Mouse (Mus musculus): Measurements from ENCODE around the gene Sh3kbp1.

The Sh3kbp1 gene

DNA sequence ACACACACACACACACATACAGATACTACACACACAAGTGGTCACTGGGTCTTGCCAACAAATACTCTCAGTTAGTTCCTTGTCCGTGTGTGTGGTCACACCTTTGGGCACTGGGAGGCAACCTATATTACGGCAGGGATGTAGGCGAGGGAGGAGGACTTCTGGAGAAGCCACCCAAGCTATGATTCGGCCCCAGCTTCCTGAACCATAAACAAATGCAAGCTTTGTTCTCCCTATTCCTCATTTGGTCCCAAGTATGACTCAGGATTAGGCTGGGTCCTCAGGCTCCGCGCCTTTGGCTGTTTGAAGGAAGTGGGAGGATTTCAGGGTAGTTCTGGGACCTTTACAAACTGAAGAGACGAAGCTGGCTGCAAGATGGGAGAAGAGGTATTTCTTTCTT is 213.2 kb downstream of the Sh3kbp1 start:
- DNase-seq, result no peak

DNA sequence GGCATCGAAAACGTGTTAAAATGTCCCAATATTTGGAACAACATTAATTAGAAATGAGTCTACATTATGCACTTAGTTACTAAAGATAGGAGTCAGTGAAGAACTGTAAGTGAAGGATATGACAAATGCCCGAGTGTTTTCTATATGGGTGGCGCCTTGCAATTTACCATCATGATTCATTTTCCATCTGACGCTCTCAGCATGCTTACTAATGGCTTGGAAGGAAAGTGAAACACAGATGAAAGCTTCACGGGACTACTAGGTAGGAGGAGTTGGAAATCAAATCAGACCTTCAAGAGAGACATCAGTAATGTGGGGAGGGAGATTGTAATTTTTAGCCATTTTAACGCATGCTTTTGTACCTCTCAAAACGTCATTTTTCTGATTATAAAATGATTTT is 223.7 kb downstream of the Sh3kbp1 start:
- no peak for DNase-seq

DNA sequence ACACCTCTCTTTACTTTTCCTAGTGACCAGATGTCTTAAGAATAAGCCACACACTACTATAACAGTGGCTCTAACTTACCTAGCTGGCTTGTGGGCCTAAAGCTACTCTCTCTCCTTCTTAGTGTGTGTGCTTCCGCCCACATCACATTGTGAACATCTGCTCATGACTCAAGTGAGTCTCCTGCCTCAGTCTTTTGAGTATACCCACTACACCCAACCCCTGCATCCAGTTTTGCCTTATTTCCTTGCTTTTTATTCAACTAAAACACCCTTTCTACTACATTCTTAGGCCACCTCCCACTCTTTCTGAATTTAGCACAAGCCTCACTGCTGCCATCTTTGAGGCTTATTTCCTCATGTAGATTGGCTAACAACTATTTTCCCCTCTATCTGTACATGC is 229.8 kb downstream of the Sh3kbp1 start:
- DNase-seq, result no peak

DNA sequence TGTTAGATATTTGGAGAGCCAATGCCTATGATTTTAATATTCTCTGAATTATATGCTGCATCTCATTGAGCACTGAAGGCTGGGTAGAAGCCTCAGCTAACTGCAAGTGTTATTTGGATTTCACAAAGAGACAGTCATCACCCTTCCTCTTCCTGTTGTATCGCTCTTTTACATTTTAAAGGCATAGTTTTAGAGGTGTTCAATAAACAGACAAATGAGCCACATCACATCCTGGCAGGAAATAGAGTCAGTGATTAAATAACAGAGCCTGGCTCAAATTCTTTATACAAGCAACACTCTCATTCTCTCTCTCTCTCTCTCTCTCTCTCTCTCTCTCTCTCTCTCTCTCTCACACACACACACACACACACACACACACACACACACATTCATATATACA is 231.1 kb downstream of the Sh3kbp1 start:
- no peak for DNase-seq

DNA sequence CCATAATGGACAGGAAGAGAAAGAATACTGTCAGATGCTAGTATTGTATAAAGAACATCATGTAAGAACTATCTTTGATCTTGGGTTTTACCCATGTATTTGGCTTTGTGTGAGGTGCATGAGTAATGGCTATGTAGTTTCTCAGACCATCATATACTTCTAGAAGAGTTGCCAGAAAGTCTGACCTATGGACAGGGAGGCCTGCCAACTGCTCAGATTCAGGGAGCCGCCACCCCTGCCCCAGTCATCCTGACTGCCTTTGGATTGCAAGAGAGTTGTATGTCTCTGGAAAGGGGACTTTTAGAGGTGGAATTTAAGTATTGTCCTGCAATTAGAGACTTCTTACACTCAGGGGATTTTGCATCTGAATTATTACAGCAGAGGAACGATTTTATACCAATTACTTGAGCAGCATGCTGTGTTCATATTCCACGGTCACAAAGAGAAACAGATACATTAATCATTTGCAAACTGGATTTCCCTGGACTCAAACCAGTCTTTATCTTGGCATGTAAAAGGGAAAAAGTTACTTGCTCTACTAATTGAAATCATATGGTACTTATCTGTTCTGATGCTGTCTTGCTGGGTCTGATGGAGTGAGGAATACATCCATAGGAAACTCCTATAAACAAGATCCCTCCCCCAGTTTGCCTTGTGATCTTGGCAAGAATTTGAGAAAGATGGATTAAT is 233.9 kb downstream of the Sh3kbp1 start:
- no peak for DNase-seq

DNA sequence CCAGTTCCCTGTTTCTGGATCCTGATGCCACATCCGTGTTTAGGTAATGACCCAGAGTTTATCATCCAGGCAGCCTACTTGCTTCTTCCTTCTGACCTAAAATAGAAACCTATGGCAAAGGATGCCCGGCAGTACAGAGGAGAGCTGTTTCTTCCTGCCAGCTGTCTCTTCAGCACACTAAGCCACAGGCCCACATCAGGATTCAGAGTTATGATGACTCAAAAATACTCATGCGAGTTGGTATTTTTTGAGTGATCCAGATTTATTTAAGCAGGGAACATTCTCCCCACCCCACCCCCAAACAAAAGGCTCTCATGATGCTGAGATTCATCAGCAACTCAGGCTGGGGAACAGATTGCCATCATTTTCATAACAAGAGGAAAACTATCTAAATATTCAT is 240.6 kb downstream of the Sh3kbp1 start:
- DNase-seq, result no peak

DNA sequence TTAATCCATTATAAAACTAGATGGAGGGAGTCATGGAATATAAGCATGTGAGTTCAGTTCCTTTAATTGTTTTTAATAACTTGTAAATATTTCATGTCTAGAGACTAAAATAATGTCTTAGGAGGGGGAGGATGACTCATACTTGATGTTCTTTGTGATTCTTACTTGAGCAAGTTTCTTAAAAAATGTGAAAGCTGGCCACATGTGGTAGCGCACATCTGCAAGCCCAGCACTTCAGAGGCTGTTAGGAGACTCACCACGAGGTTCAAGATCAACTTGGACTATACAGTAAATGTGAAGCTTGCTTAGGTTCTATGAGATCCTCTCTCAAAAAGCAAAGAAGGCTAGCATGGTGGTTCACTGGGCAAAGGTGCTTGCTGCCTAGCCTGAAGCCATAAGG is 245.4 kb downstream of the Sh3kbp1 start:
- DNase-seq, result no peak

DNA sequence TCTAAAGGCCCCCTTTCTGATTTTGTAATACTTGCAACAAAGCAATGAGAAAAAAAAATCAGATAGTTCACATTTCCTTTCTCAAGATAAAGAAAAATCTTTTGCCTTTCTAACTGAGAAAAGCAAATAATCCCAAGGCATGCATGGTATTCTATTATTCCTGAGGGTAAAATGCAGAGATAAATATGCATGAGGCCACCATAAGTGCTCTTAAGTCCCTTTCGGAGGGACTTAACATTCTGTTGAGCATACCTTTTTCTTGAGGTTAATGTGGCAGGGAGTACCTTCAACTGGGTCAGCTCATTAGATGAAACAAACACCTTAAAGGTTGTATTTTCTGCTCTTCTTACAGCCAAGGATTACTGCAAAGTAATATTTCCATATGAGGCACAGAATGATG is 250.7 kb downstream of the Sh3kbp1 start:
- no peak for DNase-seq

DNA sequence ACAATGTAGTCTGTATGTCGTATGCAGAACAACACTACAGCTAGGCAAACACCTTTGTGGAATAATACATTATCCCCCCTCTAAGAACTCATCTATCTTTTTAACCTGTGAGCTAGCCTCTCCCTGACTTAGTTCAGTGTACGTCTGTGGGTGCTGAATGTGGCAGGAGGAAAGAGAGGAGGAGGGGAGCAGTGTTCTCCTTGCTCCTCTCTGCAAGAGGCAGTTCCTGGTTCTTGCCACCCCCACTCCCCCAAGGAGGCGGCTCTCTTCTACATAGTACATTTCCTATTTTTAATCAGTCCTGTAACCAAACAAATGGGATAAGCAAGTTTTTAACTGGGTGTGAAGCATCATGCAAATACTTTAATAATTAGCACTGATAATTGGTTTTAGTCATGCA is 252.4 kb downstream of the Sh3kbp1 start:
- DNase-seq, result no peak

DNA sequence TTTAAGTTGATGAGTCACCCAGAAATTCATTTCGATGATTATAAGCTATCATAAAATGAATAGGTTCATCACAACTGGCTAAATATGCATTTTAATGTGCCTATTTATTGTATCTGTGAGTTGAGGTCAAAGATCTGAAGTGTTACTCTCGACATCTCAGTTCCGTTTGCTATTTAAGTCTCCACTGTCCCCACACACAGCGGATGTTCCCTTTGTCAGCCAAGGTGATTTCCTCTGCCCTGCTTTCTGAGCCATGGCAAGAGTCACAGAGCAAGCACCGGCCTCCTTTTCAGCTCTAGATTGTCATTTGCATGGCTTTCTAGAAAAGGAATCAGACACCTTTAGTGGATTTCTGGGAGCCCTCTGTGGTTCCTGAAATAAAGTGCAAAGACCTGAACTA is 254.5 kb downstream of the Sh3kbp1 start:
- no peak for DNase-seq

DNA sequence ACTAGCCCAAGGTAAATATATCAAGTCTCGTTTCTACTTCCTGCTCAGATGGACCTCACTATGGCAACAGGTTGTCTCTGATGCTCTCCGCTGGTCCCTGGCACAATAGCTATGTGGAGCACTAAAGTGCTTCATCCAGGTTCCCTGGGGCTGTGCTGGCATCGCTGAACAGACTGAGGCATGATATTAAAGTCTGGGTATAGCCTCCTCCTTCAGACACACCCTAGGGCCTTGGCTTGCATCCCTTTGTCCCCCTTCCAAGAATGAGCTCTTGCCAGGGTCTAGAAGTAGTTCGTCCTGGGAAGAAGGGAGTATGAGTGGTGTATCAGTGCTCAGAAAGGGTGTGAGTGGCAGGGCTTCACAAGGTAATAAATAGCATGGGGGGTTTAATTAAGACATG is 269.5 kb downstream of the Sh3kbp1 start:
- DNase-seq, result no peak

DNA sequence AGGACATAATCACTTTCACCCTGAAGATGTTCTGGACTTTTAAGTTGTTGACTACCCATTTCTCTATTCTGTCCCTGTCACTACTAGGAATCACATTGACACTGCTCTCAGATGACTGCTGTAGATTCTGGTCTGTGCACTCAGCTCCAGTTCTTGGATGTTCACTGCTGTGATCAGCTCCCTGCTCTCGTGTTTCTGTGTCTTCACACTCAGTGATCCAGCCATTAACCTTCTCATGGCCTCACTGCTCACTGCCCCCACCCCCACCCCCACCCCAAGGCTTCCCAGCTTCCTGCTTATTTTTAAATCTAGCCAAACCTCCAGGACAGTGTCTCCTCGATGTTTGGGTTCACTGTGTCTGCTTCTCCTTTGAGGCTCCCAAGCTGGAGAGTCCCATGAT is 271.0 kb downstream of the Sh3kbp1 start:
- DNase-seq, result no peak

DNA sequence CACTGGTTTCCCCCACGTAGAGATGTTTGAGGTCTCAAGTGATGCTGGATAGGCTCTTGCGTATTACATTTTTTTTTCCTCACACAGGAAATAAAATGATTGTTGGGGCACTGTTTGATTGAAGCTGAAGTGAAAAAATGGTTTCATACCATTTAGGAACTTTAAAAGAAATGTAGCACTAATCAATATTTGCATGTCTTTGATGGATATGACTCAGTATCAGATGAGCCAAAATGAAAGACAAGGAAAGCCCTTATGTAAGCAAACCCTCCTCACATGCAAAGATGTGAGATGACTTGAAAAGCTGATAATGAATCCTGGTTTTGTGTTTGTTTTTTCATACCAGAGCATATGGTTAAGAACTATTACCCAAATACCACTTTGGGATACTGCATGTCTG is 272.0 kb downstream of the Sh3kbp1 start:
- DNase-seq, result no peak

DNA sequence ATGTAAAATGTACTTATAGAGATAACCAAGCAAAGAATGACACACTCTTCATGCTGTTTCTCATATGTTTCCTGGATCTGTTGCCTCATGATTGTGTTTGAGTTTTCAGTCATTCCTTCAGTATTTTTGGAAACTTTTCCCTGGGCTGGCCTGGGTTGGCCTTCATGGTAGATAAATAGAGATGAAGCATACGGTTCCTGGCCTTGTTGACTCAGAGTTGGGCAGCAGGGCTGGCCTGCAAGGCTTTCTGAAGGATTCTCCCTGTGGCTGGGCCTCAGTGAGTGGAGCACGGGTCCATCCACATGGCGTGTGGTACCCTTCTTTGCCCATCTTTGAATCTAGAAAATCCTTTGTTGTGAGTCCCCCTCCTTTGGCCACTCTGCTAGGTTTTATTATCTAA is 276.3 kb downstream of the Sh3kbp1 start:
- DNase-seq, result no peak

DNA sequence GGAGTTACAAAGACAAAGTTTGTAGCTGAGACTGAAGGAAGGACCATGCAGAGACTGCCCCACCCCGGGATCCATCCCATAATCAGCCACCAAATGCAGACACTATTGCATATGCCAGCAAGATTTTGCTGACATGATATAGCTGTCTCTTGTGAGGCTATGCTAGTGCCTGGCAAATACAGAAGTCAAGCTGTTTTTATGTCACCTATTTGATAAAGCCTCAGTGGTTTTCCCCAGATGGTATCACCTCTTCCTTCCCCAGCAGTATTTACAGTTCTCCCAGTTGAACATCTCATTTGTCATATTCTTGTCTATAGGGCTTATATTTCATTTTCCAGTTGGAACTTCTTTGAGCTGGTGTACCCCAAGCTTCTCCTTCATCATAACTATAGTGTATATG is 280.6 kb downstream of the Sh3kbp1 start:
- DNase-seq, result no peak

DNA sequence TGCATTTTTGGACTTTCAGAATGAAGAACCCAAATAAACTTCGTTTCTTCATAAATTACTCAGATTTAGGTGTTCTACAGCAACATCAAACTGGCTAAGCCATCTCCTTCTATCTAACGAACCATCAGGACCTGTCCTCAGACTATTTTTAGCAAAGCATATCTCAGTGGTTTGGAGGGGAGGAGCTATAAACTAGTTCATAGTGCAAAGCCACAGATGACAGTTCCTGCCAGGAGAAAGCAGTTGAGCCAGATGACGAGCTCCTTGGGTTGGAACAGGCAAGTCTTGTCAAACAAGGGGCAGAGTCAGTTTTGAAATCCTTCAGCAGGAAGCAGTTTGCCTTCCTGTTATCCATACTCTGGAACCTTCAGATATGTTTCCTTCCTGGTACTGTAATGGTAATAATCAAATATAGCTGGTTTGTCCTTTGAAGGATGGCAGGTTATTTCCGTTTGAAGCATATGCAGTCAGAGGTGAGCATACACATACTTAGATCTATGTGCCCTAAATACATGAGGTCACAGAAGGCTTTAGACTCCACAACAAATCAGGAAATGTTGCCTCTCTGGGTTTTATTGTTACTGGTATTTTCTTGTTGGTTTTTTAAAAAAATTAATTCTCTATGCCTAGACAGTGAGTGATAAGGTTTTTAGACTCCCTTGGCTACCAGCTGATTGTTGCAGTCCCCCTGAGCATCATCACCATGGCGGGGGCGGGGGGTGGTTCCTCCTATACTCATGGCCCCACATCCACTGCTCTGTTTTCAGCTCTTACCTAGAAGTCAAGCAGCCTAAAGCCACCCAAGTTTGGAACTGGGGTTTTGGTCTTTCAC is 282.6 kb downstream of the Sh3kbp1 start:
- no peak for DNase-seq

DNA sequence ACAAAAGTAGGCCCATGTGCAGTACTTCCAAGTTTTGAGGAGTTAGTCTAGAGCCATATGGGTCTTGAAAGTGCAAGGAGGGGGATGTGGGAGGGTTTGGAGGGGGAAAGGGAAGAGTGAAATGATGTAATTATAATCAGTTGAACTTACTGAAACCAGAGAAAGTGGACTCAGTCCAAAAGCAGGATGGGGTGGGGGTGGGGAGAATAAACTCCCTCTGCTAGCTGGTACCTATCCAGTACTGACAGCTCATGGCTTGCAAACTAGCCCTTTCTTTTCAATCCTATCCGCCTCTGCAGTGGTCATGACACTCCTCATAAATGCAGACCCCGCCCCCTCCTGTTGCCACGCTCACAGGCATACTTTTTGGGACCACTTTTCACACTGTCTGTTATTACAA is 283.5 kb downstream of the Sh3kbp1 start:
- no peak for DNase-seq

DNA sequence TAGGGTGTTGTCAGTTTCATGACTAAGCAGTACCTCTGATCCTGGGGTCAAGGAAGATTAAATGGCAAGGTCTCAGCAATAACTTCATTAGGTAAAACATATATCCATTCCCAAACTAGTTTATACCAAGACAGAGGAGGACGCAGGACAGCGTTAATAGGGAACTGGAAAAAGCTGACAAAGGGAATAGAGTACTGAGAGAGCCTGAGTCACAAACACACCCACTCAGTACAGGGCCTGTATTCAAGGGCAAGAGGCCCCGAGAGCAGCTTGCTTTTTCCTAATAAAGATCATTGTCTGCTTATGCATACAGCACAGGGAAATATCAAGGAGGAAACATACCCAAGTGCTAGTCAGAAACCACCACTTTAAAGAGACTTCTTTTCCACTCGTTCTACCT is 284.5 kb downstream of the Sh3kbp1 start:
- no peak for DNase-seq

DNA sequence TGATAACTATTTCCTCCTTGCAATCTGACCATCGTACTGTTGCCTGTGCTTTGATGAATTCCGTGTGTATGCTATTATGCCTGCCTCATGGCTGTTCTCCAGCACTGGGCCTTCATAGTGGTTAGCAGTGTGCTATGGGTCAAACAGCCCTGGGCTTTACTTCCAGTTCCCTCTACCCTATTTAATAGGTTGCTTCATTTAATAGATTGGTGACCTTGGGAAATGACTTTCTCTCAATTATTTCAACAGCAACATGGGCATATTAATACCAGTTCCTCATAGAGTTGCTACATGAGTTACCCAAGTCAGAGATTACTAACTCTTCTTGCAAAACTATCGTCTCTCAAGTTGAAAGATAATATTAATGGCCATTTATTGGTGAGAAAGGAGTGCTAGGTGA is 285.0 kb downstream of the Sh3kbp1 start:
- no peak for DNase-seq

DNA sequence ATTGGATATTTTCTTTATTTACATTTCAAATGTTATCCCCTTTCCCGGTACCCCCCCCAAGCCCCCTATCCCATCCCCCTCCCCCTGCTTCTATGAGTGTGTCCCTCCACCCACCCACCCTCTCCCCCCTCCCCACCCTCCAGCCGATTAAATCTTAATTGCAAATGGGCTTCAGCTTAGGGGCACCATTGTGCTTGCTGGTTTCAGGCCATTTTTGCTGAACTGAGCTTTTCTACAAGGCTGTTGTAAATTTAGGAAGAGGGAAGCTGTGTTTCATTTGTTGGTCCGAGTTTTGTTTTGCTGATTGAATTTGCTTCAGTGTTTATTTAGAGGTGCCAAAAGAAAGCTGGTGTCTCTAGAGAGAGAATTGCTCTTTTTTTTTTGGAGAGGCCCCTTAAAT is 286.4 kb downstream of the Sh3kbp1 start:
- DNase-seq, result no peak

DNA sequence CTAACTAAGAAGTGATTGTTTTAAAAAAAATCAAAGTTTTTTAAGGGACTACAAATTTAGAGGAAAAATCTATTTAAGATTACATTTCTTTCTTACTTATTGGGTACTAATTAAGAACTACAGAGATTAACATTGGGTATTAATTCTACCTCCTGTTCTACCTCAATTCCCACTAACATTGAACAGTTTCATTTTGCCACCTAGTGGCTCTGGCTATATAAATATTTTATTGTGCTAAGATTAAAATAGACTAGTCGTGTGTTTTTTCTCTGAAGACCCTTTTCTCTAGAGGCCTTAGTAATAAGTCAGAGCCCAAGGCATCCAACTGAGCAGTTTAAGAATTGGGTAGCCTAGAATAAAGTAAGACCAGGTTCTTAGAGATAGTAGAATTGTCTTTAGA is 288.1 kb downstream of the Sh3kbp1 start:
- no peak for DNase-seq

DNA sequence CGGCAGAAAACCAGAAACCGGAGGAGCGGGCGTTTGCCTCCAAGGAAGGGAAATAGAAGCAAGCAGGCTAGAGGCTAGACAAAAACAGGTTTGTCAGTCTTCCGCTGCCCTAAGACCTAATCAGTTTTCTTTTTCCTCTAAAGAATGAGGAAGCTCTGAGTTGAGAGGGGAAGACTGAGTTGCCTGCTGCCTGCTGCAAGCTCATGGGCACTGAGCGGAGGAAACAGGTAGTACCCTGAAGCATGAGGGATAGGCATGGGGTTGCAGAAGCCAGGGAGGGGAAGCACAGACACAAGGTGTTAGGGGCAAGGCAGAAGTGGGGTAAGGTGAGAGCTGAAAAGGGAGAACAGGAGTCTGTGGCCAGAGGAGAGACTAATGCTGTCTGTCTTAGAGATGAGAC is 297.7 kb downstream of the Sh3kbp1 start:
- no peak for DNase-seq

DNA sequence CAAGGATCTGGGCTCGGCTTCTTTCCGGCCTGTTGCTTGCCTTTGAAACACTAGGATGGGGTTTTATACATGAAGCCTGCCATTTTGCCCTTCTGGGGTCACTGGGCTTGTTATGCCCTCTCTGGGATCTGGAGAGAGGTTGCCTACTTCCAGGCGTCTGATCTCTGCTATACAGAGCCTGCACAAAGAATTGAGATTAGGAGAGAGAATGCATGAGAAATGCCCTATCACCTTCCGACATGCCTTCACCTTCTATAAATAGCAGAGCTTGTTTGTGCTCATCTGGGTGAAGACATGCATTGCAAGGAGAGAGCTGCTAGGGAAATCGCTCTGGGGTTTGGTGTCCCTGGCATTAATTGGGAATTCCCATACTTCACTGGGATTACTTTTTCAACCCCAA is 301.1 kb downstream of the Sh3kbp1 start:
- no peak for DNase-seq

DNA sequence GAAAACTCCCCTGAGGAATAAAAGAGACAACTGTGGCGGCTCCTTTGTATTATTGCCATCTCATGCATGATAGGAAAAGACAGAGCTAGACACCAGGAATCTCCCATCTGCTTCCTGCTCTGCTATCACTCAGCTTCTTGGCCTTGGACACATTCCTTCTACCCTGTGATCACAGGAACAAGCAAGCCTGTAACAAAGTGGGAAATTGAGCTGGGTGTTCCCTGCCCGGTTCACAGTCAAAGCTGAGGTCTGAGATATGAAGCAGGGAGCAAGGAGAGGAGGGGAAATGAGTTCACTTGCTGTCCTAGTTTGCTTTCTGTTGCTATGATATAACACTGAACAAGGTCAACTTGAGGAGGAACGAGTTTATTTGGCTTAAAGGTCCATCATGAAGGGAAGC is 301.8 kb downstream of the Sh3kbp1 start:
- no peak for DNase-seq

DNA sequence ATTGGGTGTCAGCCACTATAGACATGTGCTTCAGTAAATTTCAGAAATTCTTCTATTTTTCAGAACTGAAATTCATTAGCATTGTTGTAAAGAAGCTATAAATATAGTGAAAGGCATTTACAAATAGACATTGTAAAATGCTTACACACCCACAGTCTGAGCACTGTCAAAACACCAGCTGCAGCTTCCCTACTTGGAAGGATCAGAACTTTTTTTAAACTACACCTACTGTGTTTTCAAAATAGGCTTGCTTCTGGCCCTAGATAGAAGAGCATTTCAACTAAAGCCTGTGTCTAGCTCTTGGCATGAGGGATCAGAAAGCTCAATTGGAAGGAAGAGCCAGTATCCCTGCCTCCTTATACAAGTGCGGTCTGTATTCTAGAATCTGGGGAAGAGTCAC is 305.0 kb downstream of the Sh3kbp1 start:
- no peak for DNase-seq

Data from kidney, adult 9 months (tissue).